Mouse (Mus musculus) lung, postnatal 0 days (tissue): Measurements from ENCODE around the gene Smu1. TPM values are rescaled to one million over a fixed set of nuclear protein-coding genes. Genes with fewer than 3 reads are reported as not detected.
A peak's percentile ranks its signal among the peaks of the same experiment; 100 is the strongest.
"Not testable (repeated sequence)": the region's sequence is repeated elsewhere in the genome, so short reads cannot be mapped to it uniquely, and the experiment has no call there.

Experiments used
- ATAC-seq: fragments of 200-750 bp; cut with Nextera tagmentation; 2 replicates; pipeline ENCODE4 v1.8.0; 2017; ENCODE audit warnings: moderate library complexity
- DNase-seq: peaks from one replicate; pipeline ENCODE4 v3.0.0-alpha.2; 2016; ENCODE audit warnings: low spot score
- H3K27ac ChIP-seq: fragments of 300-500 bp; sonication (generic); 2 replicates; pipeline ENCODE4 v1.5.1; 2014; ENCODE audit warnings: antibody characterized with exemption, mild to moderate bottlenecking, low read length, mixed read lengths
- H3K27me3 ChIP-seq: fragments of 300-500 bp; sonication (generic); replicated peaks from 2 replicates; pipeline ENCODE4 v1.6.1; 2014; ENCODE audit warnings: low read length, mixed read lengths; ENCODE audit not compliant: insufficient read depth
- H3K36me3 ChIP-seq: fragments of 300-500 bp; sonication (generic); 2 replicates; pipeline ENCODE4 v1.6.1; 2014; ENCODE audit warnings: low read length, mixed read lengths; ENCODE audit not compliant: insufficient read depth
- H3K4me1 ChIP-seq: fragments of 300-500 bp; sonication (generic); 2 replicates; pipeline ENCODE4 v1.6.1; 2014; ENCODE audit warnings: antibody characterized with exemption, low read depth, low read length, mixed read lengths; ENCODE audit not compliant: insufficient read depth
- H3K4me2 ChIP-seq: fragments of 300-500 bp; sonication (generic); replicated peaks from 2 replicates; pipeline ENCODE4 v1.6.1; 2014; ENCODE audit warnings: low read depth, mild to moderate bottlenecking, low read length, moderate library complexity, mixed read lengths
- H3K4me3 ChIP-seq: fragments of 300-500 bp; sonication (generic); 2 replicates; pipeline ENCODE4 v1.5.1; 2014; ENCODE audit warnings: low read depth, low read length
- H3K9ac ChIP-seq: fragments of 300-500 bp; sonication (generic); replicated peaks from 2 replicates; pipeline ENCODE4 v1.6.1; 2014; ENCODE audit warnings: low read depth, mild to moderate bottlenecking
- H3K9me3 ChIP-seq: fragments of 300-500 bp; sonication (generic); 2 replicates; pipeline ENCODE4 v1.6.1; 2016; ENCODE audit warnings: low read length, mixed read lengths
- CTCF ChIP-seq: IDR thresholded peaks from 2 replicates; pipeline ENCODE4 v1.5.1; 2016; ENCODE audit warnings: antibody characterized with exemption, mild to moderate bottlenecking
- EP300 ChIP-seq: IDR thresholded peaks from 2 replicates; pipeline ENCODE4 v1.6.1; 2016; ENCODE audit warnings: antibody characterized with exemption, mild to moderate bottlenecking, control low read depth
- WGBS: fragments of 180-500 bp; shearing (Covaris S2); extraction: QIAGEN DNeasy Blood & Tissue Kit; methylation state at CpG from one replicate; pipeline ENCODE4 v1.1.7; 2014; 5-methylcytosine and 5-hydroxymethylcytosine counted together
- polyA plus RNA-seq: library from polyadenylated mRNA; unstranded; fragments of >200 nt; fragmentation: Nextera tagmentation; extraction: Ambion mirVana; gene quantifications from 2 replicates; pipeline ENCODE4 v1.2.1, GENCODE M21; 2015

Gene Smu1
- 88.4 and 89.0 TPM in 2 replicates for polyA plus RNA-seq

DNA sequence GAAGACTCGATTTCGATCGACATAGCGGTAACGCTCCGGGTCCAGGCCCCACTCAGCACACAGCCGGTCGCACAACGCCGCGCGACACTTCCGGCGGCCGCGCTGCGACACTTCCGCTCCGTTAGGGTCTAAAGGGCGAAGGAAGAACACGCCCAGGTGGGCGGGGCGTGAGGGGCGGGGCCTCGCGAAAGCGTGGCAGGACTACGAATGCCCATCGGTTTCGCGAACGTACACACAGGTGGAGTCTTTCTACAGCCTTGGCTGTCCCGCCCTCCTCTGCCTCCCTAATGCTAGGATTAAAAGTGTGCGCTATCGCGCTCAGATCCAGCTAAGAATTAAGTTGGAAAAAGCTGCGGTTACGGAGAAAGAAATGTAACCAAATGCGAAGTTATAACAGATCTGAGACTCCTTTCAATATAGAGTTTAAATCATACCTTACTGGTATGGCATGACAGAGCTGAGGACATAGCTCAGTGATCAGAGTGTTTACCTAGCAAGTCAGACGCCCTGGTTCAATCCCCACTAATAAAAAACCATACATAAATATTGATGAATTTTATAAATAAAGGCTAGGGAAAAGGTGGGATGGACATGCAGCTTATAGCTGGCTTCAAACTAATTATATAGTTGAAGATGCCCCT lies at the start of gene Smu1:
TSS of gene Smu1 (minus strand) at position 144 of the 641 bp plus-strand sequence.
- Histone ChIP-seq H3K27ac (peak within 1 kb of the TSS; percentile 77), H3K9ac (peak within 1 kb of the TSS; percentile 86), H3K36me3 (peaks cover 17% of the 10 kb centered on the region; the same call in 1 of the 2 replicates), H3K27me3 (no peaks in the 10 kb centered on the region), H3K4me2 (peak within 1 kb of the TSS; percentile 81), H3K9me3 (no peaks in the 10 kb centered on the region), H3K4me1 (no peaks in the 10 kb centered on the region), H3K4me3 (peak within 1 kb of the TSS; percentile 86)
- under 1% methylated on average over 38 of the region's 40 CpGs for WGBS
- ATAC-seq (peak; percentile 99), DNase-seq (peak; percentile 96)
- no peak for TF ChIP-seq CTCF
- TF ChIP-seq EP300: no peak

DNA sequence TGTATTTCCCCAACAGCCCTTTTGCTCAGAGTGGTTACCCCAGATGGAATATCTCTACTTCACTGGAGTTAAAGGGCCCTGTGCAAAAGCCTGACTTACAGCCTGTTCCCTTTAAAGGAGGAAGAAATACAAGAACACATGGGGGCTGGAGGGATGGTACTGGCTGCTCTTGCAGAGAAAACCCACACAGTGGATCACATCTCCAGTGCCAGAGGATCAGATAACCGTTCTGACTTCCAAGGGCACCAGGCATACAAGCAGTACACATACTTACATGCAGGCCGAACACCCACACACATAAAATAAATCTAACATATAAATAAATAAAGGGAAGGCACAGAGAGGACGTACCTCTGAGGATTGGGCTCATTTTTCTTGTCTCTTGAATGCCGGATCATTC lies 49.7 kb upstream of the Smu1 start:
- no peak for ATAC-seq
- Histone ChIP-seq H3K4me2 (no peak overlapping the region), H3K36me3 (peaks cover 43% of the 10 kb centered on the region), H3K4me1 (no peaks in the 10 kb centered on the region), H3K27ac (no peak overlapping the region), H3K4me3 (no peak overlapping the region), H3K27me3 (no peaks in the 10 kb centered on the region), H3K9ac (no peak overlapping the region), H3K9me3 (no peaks in the 10 kb centered on the region)
- DNase-seq: no peak
- WGBS: 80% methylated on average over 4 of the region's 4 CpGs
- TF ChIP-seq CTCF: no peak
- no peak for TF ChIP-seq EP300

DNA sequence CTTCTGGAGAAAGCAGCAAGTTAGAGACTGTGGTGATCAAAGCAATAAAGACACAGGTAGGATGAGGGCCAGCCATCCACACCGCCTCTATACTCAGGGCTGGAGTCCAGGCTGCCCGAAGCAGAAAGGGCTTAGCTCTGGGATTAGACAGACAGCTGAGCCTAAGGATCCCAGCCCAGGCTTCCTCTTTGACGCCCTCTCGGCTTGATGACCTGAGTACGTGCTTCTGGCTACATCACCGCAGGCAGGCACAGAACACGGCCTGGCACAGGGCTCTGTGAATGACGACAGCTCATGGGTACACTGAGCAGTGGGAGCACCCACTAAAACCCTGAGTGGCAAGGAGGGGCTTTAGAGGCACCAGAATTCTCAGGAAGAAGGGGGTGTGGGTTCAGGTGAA lies 47.7 kb upstream of the Smu1 start:
- DNase-seq (no peak), ATAC-seq (no peak)
- Histone ChIP-seq H3K36me3 (peaks cover 35% of the 10 kb centered on the region), H3K4me3 (no peak overlapping the region), H3K27me3 (no peaks in the 10 kb centered on the region), H3K9ac (no peak overlapping the region), H3K9me3 (no peaks in the 10 kb centered on the region), H3K4me1 (no peaks in the 10 kb centered on the region), H3K4me2 (no peak overlapping the region), H3K27ac (no peak overlapping the region)
- WGBS: 90% methylated on average over 8 of the region's 8 CpGs
- TF ChIP-seq EP300: no peak
- TF ChIP-seq CTCF: no peak

DNA sequence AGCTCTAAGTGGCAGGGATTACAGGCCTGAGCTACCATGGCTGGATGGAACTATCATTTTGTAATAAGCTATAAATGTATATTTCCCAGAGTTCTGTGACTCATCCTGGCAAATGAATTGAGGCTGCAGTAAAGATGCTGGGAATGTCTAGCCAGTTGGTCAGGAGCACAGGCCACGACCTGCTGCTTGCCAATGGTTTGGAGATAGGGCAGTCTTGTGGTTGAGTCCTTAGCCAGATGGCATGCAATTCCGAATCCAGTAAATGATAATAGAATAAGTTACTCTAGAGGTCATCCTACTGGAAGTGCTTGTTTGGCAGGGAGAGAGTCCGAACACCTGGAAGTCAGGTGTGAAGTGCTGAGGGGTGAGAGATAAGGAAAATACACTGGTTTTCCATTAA lies 45.1 kb upstream of the Smu1 start:
- no peak for ATAC-seq

DNA sequence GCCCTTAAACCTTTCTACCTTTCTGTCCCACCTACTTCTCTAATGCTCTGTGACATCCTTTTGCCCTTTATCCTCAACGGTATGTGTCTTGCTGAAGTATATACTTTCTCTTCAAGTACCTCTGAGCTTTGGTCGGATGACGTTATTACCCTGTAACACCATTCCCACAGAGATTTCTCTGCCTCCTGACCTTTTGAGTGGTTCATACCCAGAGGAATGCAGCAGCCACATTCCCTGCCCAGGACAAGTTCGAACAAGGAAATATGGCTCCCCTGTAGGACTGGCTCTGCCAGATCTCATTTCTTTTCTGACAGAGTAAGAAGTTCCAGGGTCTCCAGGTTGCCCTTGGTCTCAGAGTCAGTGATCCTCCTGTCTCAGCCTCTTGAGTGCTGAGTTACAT lies 44.2 kb upstream of the Smu1 start:
- Histone ChIP-seq H3K36me3 (peaks cover 14% of the 10 kb centered on the region; the same call in 1 of the 2 replicates), H3K4me2 (no peak overlapping the region), H3K27me3 (no peaks in the 10 kb centered on the region), H3K4me1 (no peaks in the 10 kb centered on the region), H3K9me3 (no peaks in the 10 kb centered on the region), H3K9ac (no peak overlapping the region), H3K4me3 (no peak overlapping the region), H3K27ac (peak overlapping the region; percentile 47; the same call in 1 of the 2 replicates)
- TF ChIP-seq CTCF (no peak), EP300 (peak; percentile 14; the same call in 1 of the 2 replicates)
- peak; percentile 53 for ATAC-seq
- DNase-seq: peak; percentile 55
- WGBS: 53% methylated on average over 4 of the region's 4 CpGs

More for the DNA sequence above, 45.1 kb upstream of the Smu1 start:
- Histone ChIP-seq H3K4me2 (no peak overlapping the region), H3K4me3 (no peak overlapping the region), H3K36me3 (peaks cover 22% of the 10 kb centered on the region; the same call in 1 of the 2 replicates), H3K4me1 (no peaks in the 10 kb centered on the region), H3K27me3 (no peaks in the 10 kb centered on the region), H3K9ac (no peak overlapping the region), H3K27ac (no peak overlapping the region), H3K9me3 (no peaks in the 10 kb centered on the region)
- no peak for DNase-seq
- no peak for TF ChIP-seq CTCF
- TF ChIP-seq EP300: no peak
- 72% methylated on average over 3 of the region's 3 CpGs for WGBS

DNA sequence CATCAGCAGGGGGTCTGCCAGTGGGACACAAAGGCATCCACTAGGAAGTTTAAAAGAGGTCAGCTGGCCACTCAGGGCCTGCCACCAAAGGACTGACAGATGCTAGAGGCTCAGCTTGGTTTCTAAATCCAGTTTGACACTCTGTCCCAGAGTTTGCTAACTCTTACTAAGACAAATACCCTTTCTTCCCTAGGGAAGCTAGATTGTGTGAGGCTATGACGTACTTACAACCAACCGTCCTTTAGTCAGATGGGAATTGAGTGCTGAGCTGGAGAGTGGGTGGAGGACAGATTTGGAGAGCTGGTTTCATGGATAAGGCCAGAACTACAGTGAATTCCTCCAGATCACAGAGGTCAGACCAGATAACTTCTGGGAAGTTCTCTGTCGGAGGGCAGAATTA lies 43.1 kb upstream of the Smu1 start:
- no peaks in the 10 kb centered on the region for H3K4me1 ChIP-seq

DNA sequence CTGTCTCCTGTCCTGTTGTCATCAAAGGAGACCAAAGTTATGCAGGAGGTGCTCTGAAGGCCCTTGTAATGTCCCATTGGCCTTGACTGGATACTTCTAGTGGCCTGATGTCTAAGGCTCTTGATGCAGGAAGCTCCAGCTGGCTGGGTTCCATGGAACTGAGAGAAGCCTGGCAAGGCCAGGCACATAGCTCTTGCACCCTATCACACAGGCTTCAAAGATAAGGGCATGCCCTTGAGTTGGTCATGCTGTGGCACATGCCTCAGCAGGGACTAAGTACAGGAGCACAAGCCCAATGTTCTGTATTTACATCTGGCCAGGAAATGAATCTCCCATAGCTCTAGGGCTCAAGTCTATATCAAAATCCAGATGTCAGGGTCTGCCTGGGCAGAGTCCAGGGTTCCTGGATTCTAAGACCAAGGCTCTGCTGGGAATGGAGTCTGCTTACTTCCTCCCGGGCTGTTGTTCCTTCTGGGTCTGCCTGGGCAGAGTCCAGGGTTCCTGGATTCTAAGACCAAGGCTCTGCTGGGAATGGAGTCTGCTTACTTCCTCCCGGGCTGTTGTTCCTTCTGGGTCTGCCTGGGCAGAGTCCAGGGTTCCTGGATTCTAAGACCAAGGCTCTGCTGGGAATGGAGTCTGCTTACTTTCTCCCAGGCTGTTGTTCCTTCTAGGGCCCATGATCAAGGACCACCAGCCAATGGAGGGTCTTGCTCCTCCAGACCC lies 41.3 kb upstream of the Smu1 start:
- H3K9me3 ChIP-seq, H3K9ac ChIP-seq, H3K4me1 ChIP-seq, H3K4me3 ChIP-seq, H3K36me3 ChIP-seq, H3K4me2 ChIP-seq, H3K27me3 ChIP-seq: not testable (repeated sequence)
- no CpG with 5 or more reads among the region's 2 CpGs for WGBS
- ATAC-seq (peak; percentile 70), DNase-seq (peak; percentile 37)
- H3K27ac ChIP-seq: peak overlapping the region; percentile 32; the same call in 1 of the 2 replicates

More for the DNA sequence above, 43.1 kb upstream of the Smu1 start:
- Histone ChIP-seq H3K9ac (no peak overlapping the region), H3K4me3 (no peak overlapping the region), H3K9me3 (no peaks in the 10 kb centered on the region), H3K27ac (no peak overlapping the region), H3K36me3 (peaks cover 11% of the 10 kb centered on the region; the same call in 1 of the 2 replicates), H3K4me2 (no peak overlapping the region), H3K27me3 (no peaks in the 10 kb centered on the region)
- DNase-seq (no peak), ATAC-seq (no peak)
- 64% methylated on average over 3 of the region's 3 CpGs for WGBS
- TF ChIP-seq CTCF (no peak), EP300 (no peak)
